Mouse (Mus musculus) small intestine, adult 2 months (tissue): ENCODE measurements around the gene Samd1. TPM values are rescaled to one million over a fixed set of nuclear protein-coding genes. Genes with fewer than 3 reads are reported as not detected.

Source experiments
- H3K27ac ChIP-seq: fragments of 200-500 bp; 2 replicates; pipeline ENCODE4 v1.5.1; 2012; ENCODE audit warnings: low read depth, low read length, control low read depth, inconsistent platforms; ENCODE audit not compliant: insufficient read depth
- H3K27me3 ChIP-seq: fragments of 200-500 bp; 2 replicates; pipeline ENCODE4 v1.6.1; 2012; ENCODE audit warnings: mild to moderate bottlenecking, moderate library complexity, low read length, inconsistent platforms; ENCODE audit not compliant: control insufficient read depth, insufficient read depth
- H3K36me3 ChIP-seq: fragments of 200-500 bp; 2 replicates; pipeline ENCODE4 v1.6.1; 2012; ENCODE audit warnings: mild to moderate bottlenecking, low read length, control low read depth, inconsistent platforms; ENCODE audit not compliant: control insufficient read depth, insufficient read depth
- H3K4me1 ChIP-seq: fragments of 200-500 bp; 2 replicates; pipeline ENCODE4 v1.6.1; 2012; ENCODE audit warnings: low read length, inconsistent platforms, mixed read lengths; ENCODE audit not compliant: control insufficient read depth, insufficient read depth, insufficient read length
- H3K4me3 ChIP-seq: fragments of 200-500 bp; 2 replicates; pipeline ENCODE4 v1.5.1; 2012; ENCODE audit warnings: low read depth, mild to moderate bottlenecking, control low read depth, inconsistent platforms, low read length, moderate library complexity
- CTCF ChIP-seq: fragments of 200-500 bp; IDR thresholded peaks from 2 replicates; pipeline ENCODE4 v1.5.1; 2012; ENCODE audit warnings: low read depth, mild to moderate bottlenecking, control low read depth, inconsistent platforms, low read length, moderate library complexity, mixed read lengths; ENCODE audit not compliant: insufficient replicate concordance, insufficient read length; ENCODE audit errors: extremely low read depth
- POLR2A ChIP-seq: fragments of 200-500 bp; IDR thresholded peaks from 2 replicates; pipeline ENCODE4 v1.6.1; 2012; ENCODE audit warnings: low read depth, mild to moderate bottlenecking, control low read depth, inconsistent platforms, low read length, moderate library complexity
- WGBS: fragments of 180-500 bp; shearing (Covaris S2); methylation state at CpG from one replicate; pipeline ENCODE4 v1.1.7; 2018; 5-methylcytosine and 5-hydroxymethylcytosine counted together
- polyA plus RNA-seq: library from polyadenylated mRNA; depleted of rRNA; stranded (reverse); fragments of >200 nt; gene quantifications from 2 replicates; pipeline ENCODE4 v1.2.3, GENCODE M21; 2012

Gene Samd1
- polyA plus RNA-seq, 1 experiment = 35.1 TPM

DNA sequence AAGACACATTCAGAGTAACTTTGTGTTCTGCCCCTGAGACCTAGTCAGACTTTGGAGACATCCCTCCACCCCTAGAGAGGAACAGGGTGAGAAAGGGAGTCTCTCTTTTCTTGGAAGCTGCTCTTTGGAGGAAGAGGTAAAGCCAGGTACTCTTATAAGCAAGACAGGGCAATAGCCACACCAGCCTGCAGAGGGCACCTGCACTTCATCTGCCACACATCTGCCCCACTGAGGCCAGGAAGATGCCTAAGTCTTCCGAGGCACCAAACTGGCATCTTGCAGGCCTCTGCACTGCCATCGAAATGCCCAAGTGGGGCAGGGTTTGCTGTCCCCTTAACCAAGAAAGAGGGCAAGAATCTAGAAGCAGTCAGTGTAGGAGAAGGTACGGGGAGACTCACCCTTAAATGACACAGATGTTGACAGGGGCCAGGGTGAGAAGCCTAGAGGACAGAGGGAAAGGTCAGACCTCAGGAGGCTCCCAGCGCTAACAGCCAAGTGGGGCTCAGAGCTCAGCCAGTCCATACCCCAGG is 21.3 kb upstream of the Samd1 start:
- WGBS = 72% methylated on average over 4 of the region's 4 CpGs
- Histone ChIP-seq H3K4me1 (peaks cover 15% of the 10 kb centered on the region; the same call in 1 of the 2 replicates), H3K4me3 (no peak overlapping the region), H3K36me3 (peaks cover 6% of the 10 kb centered on the region; the same call in 1 of the 2 replicates), H3K27me3 (no peaks in the 10 kb centered on the region), H3K27ac (no peak overlapping the region)
- TF ChIP-seq POLR2A (no peak), CTCF (peak; percentile 45; the same call in 1 of the 2 replicates)

DNA sequence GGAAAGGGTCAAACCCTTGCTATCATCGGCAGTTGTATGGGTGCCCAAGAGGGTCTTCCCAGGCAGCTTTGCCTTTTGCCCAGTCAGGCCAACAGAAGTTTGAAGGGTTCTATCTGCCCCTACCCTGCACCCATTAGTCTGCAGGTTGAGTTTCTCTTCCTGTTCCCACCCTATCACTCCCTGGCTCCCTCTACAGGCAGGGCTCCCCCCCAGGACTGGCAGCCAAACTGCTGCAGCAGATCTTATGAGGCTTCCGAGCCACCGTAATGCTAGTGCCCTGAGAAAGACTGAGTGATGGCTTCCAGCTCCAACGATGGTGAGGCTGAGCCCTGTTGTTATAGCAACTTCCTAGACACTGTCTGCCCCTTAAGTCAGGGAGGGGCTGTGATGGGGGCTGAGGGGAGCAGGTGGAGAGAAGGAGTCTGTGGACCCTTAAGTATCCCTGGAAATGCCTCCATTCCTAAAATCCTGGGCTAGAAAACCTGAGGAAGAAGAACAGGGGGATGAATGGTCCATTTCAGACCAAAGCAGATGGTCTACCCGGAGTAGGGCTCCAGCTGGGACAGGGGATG is 20.6 kb upstream of the Samd1 start:
- no peak overlapping the region for H3K27ac ChIP-seq
- peaks cover 12% of the 10 kb centered on the region for H3K36me3 ChIP-seq
- 90% methylated on average over 5 of the region's 5 CpGs for WGBS
- TF ChIP-seq CTCF = no peak
- no peak for TF ChIP-seq POLR2A
- no peaks in the 10 kb centered on the region for H3K27me3 ChIP-seq
- H3K4me1 ChIP-seq = peaks cover 15% of the 10 kb centered on the region; the same call in 1 of the 2 replicates
- no peak overlapping the region for H3K4me3 ChIP-seq

DNA sequence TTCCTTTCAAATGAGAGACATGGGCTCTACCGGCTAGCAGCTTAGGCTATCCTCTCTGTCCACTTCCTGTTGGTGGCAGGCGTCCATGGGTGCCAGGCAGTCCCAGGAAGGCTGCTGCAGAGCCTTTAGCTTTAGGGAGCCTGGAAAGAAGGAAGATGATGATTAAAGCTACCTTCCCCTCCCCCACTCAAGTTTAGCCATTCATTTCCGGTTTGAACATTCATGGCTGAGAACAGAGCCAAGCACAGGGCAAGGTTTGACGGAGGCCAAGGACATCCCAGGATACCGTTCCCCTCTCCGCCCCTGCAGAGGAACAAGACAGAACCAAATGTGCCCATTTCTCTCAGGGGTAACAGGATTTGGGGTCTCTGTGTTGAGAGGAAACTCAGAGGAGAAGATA is 19.8 kb upstream of the Samd1 start:
- Histone ChIP-seq H3K27me3 (no peaks in the 10 kb centered on the region), H3K4me3 (no peak overlapping the region), H3K27ac (no peak overlapping the region), H3K4me1 (peaks cover 12% of the 10 kb centered on the region; the same call in 1 of the 2 replicates), H3K36me3 (peaks cover 13% of the 10 kb centered on the region)
- TF ChIP-seq POLR2A = no peak
- no peak for TF ChIP-seq CTCF
- 46% methylated on average over 6 of the region's 6 CpGs for WGBS

DNA sequence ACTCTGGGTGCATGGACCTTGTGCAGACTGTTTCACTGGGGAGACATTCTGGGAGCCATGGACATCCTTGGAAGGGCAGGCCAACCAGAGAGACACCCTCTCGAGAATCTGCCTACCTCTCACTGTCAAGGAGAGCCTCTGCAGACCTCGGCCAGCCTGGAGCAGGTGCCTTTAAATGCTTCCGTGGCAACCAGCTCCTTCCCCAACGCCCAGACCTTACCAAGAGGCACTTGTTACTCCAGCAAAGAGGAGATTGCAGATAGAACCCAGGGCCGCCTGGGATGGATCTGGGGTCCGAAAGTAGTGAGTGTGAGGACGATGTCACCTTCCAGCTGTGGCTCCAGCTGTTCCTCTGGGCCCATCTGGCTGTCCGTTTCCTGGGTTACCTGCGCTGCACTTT is 19.3 kb upstream of the Samd1 start:
- Histone ChIP-seq H3K27ac (no peak overlapping the region), H3K4me1 (peaks cover 12% of the 10 kb centered on the region; the same call in 1 of the 2 replicates), H3K27me3 (no peaks in the 10 kb centered on the region), H3K36me3 (peaks cover 13% of the 10 kb centered on the region), H3K4me3 (no peak overlapping the region)
- WGBS = 81% methylated on average over 9 of the region's 9 CpGs
- TF ChIP-seq POLR2A = no peak
- no peak for TF ChIP-seq CTCF

DNA sequence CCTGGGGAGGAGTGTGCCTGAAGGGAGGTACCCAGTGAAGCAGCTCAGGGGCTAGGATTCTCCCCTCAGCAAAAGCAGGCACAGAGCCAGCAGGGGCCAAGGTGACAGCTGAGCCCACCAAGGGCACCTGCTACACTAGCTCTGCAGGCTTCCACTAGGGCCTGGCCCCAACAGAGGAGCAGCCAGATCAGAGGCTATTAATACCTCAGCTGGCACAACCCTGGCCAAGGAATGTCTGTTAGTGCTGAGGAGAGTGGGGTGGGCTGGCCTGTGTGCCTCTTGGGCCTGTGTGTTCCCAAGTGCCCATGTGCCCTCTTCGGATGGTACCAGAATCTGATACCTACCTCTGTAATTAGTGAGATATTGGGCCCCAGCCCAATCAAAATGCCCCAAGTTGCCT is 17.2 kb upstream of the Samd1 start:
- Histone ChIP-seq H3K27ac (no peak overlapping the region), H3K36me3 (peaks cover 18% of the 10 kb centered on the region), H3K27me3 (no peaks in the 10 kb centered on the region), H3K4me1 (peaks cover 6% of the 10 kb centered on the region; the same call in 1 of the 2 replicates), H3K4me3 (no peak overlapping the region)
- 86% methylated on average over 1 of the region's 1 CpGs for WGBS
- no peak for TF ChIP-seq POLR2A
- no peak for TF ChIP-seq CTCF

DNA sequence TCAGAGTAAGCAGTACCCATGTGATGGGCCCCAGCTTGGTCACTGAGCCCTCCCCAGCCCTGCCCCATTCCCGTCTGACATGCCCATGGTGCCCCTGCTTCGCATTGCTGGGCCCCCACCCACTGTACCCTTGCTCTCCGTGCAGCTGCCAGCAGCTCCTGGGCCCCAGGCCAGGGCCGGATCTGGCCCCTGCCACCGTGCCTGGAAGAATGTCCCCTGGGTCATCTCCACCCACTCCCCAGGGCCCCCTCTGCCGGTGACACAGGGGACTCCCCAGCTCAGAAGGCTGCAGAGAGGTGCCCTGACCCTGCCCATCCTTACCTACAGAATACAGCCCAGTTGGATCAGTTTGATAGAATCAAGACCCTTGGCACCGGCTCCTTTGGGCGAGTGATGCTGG is 16.6 kb upstream of the Samd1 start:
- Histone ChIP-seq H3K36me3 (peaks cover 22% of the 10 kb centered on the region), H3K4me3 (no peak overlapping the region), H3K4me1 (peaks cover 6% of the 10 kb centered on the region; the same call in 1 of the 2 replicates), H3K27me3 (no peaks in the 10 kb centered on the region), H3K27ac (no peak overlapping the region)
- WGBS = 82% methylated on average over 8 of the region's 8 CpGs
- TF ChIP-seq POLR2A (no peak), CTCF (no peak)

DNA sequence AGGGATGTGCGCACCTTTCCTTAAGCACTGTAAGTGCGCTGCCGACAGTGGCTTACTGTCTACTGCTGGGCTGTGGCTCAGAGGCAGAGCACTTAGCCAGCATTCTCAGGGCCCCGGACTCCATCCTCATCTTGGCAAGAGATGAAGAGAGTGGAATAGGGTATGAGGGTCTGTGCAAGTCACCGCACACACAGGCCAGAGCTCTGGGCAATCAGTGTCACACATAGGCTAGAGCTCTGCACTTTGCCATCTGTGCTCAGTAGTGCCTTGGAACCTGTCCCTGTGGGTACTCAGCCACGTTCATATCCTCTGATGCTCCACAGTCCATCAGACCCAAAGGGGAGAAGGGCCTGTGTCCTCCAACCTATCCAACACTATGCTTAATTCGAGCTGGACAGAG is 15.9 kb upstream of the Samd1 start:
- Histone ChIP-seq H3K4me3 (no peak overlapping the region), H3K4me1 (peaks cover 6% of the 10 kb centered on the region; the same call in 1 of the 2 replicates), H3K36me3 (peaks cover 28% of the 10 kb centered on the region), H3K27me3 (no peaks in the 10 kb centered on the region), H3K27ac (no peak overlapping the region)
- TF ChIP-seq POLR2A (no peak), CTCF (no peak)
- 92% methylated on average over 7 of the region's 7 CpGs for WGBS
